8 mouse cellular contexts compared by ENCODE assay signal in genomic region chr13:46619633-46620032, GRCm38 (mm10). TPM values are rescaled to one million over a fixed set of nuclear protein-coding genes. Genes with fewer than 3 reads are reported as not detected.
DNase-seq lines count a peak whose midpoint lies in the region; ATAC-seq and TF ChIP-seq lines count a peak whose summit lies in the region.

No protein-coding gene starts in this region.

- H3K4me3 ChIP-seq in lung, adult 2 months (replicated peaks; ENCODE audit: extremely low read depth, low read depth, low read length) = no peak overlapping the region
- H3K4me3 ChIP-seq in embryonic facial prominence, embryonic 14.5 days (ENCODE audit: low read depth, low read length) = no peak overlapping the region
- no peak overlapping the region for H3K4me3 ChIP-seq in intestine, embryonic 16.5 days (ENCODE audit: low read length)

- H3K9me3 ChIP-seq in embryonic facial prominence, embryonic 14.5 days (ENCODE audit: control insufficient read depth, low read length) = 0 out of 2 replicates have a peak, but pooled peaks cover 3% of the 10 kb centered on the region
- H3K9me3 ChIP-seq in intestine, embryonic 16.5 days (ENCODE audit: control insufficient read depth, low read length) = no peaks in the 10 kb centered on the region

- H3K27ac ChIP-seq in embryonic facial prominence, embryonic 14.5 days (replicated peaks; ENCODE audit: low read depth, low read length) = peak overlapping the region; percentile 61
- no peak overlapping the region for H3K27ac ChIP-seq in intestine, embryonic 16.5 days (ENCODE audit: low read length)

- peak overlapping the region; percentile 31 for H3K4me2 ChIP-seq in embryonic facial prominence, embryonic 14.5 days (ENCODE audit: low read depth, low read length)
- peak overlapping the region; percentile 17; the same call in 1 of the 2 replicates for H3K4me2 ChIP-seq in intestine, embryonic 16.5 days (ENCODE audit: low read depth, low read length)

- no peak for TF ChIP-seq CTCF in lung, adult 2 months (IDR thresholded peaks at IDR 0.05; ENCODE audit: insufficient read depth, low read length)

- H3K4me1 ChIP-seq in lung, adult 2 months (ENCODE audit: control insufficient read depth, insufficient read depth, low read length) = no peaks in the 10 kb centered on the region; the same call in 1 of the 2 replicates
- peaks cover 15% of the 10 kb centered on the region for H3K4me1 ChIP-seq in embryonic facial prominence, embryonic 14.5 days (ENCODE audit: control insufficient read depth, insufficient read depth, low read length)
- peaks cover 13% of the 10 kb centered on the region for H3K4me1 ChIP-seq in intestine, embryonic 16.5 days (ENCODE audit: control insufficient read depth, insufficient read depth, low read length)

- peak; percentile 89 for ATAC-seq in embryonic facial prominence, embryonic 14.5 days (ENCODE audit: low read depth)
- peak; percentile 75 for ATAC-seq in intestine, embryonic 16.5 days

- TF ChIP-seq POLR2A in lung, adult 2 months (IDR thresholded peaks at IDR 0.05; ENCODE audit: borderline replicate concordance, extremely low read depth, low read depth, low read length) = no peak

- WGBS in lung, adult 2 months = 13% methylated on average over 11 of the region's 11 CpGs
- 31% methylated on average over 11 of the region's 11 CpGs for WGBS in embryonic facial prominence, embryonic 14.5 days
- WGBS in intestine, embryonic 16.5 days = 16% methylated on average over 11 of the region's 11 CpGs

- peak; percentile 7 to 14 for DNase-seq in lung, adult 18-20 months
- DNase-seq in lung, adult 2 months = no peak
- peak; percentile 90 for DNase-seq in embryonic facial prominence, embryonic 14.5 days (ENCODE audit: low spot score)
- DNase-seq in mesoderm, embryonic 11.5 days (ENCODE audit: low read depth, low spot score) = peak; percentile 34
- peak; percentile 70 to 79 for DNase-seq in thymus, postnatal 10 days (ENCODE audit: low spot score in 2 of 2)
- DNase-seq in frontal cortex, postnatal 10 days (ENCODE audit: low spot score in 2 of 2) = no peak
- DNase-seq in adrenal gland, postnatal 36 days = no peak

- H3K27me3 ChIP-seq in embryonic facial prominence, embryonic 14.5 days (replicated peaks; ENCODE audit: control insufficient read depth, insufficient read depth, low read length) = peaks cover 3% of the 10 kb centered on the region
- H3K27me3 ChIP-seq in intestine, embryonic 16.5 days (replicated peaks; ENCODE audit: control insufficient read depth, insufficient read depth, low read length) = no peaks in the 10 kb centered on the region

- no peak overlapping the region for H3K9ac ChIP-seq in embryonic facial prominence, embryonic 14.5 days (ENCODE audit: low read depth, low read length)
- H3K9ac ChIP-seq in intestine, embryonic 16.5 days (ENCODE audit: low read depth, low read length) = no peak overlapping the region

- no peaks in the 10 kb centered on the region for H3K36me3 ChIP-seq in embryonic facial prominence, embryonic 14.5 days (ENCODE audit: control insufficient read depth, insufficient read depth, low read length)
- no peaks in the 10 kb centered on the region for H3K36me3 ChIP-seq in intestine, embryonic 16.5 days (ENCODE audit: control insufficient read depth, insufficient read depth, low read length)

RNA-seq across cellular contexts. Expression of gene Fam8a1, which starts 49.7 kb away (rescaled TPM):
- polyA plus RNA-seq in lung, adult 2 months (2012; rRNA removed) = 16.9 and 23.4 TPM in 2 replicates
- 13.3 and 14.6 TPM in 2 replicates for polyA plus RNA-seq in embryonic facial prominence, embryonic 14.5 days (2014; fragmentation: Nextera tagmentation; extraction: Ambion mirVana)
- polyA plus RNA-seq in intestine, embryonic 16.5 days (2015; fragmentation: Nextera tagmentation; extraction: Ambion mirVana) = 4.6 and 5.9 TPM in 2 replicates
- total RNA-seq in adrenal gland, postnatal 36 days (2021) = 10 to 100 TPM; 52.5 to 56.8 TPM

Comparison
In these comparisons a context has a peak if more than half of its experiments do, and no peak if none do; other contexts are left out.
1. DNase-seq: peak in lung, adult 18-20 months (2 of 2), embryonic facial prominence, embryonic 14.5 days (single experiment), mesoderm, embryonic 11.5 days (single experiment) and thymus, postnatal 10 days (2 of 2); none in lung, adult 2 months (single experiment), frontal cortex, postnatal 10 days (0 of 2) and adrenal gland, postnatal 36 days (0 of 2).